Mouse (Mus musculus) small intestine, adult 2 months (tissue): ENCODE results near the gene Dcaf10.

Experiments
- CTCF ChIP-seq: fragments of 200-500 bp; IDR thresholded peaks from 2 replicates; pipeline ENCODE4 v1.5.1; 2012; ENCODE audit warnings: low read depth, mild to moderate bottlenecking, control low read depth, inconsistent platforms, low read length, moderate library complexity, mixed read lengths; ENCODE audit not compliant: insufficient replicate concordance, insufficient read length; ENCODE audit errors: extremely low read depth
- POLR2A ChIP-seq: fragments of 200-500 bp; IDR thresholded peaks from 2 replicates; pipeline ENCODE4 v1.6.1; 2012; ENCODE audit warnings: low read depth, mild to moderate bottlenecking, control low read depth, inconsistent platforms, low read length, moderate library complexity

- TF ChIP-seq CTCF = no peak
- no peak for TF ChIP-seq POLR2A
Observed at GRCm38 (mm10) chr4:45296662-45297564, 45.0 kb upstream of the Dcaf10 start, which contains the start of gene Trmt10b.
